Mouse (Mus musculus): Measurements from ENCODE around the gene Ttll8.

The Ttll8 gene

DNA sequence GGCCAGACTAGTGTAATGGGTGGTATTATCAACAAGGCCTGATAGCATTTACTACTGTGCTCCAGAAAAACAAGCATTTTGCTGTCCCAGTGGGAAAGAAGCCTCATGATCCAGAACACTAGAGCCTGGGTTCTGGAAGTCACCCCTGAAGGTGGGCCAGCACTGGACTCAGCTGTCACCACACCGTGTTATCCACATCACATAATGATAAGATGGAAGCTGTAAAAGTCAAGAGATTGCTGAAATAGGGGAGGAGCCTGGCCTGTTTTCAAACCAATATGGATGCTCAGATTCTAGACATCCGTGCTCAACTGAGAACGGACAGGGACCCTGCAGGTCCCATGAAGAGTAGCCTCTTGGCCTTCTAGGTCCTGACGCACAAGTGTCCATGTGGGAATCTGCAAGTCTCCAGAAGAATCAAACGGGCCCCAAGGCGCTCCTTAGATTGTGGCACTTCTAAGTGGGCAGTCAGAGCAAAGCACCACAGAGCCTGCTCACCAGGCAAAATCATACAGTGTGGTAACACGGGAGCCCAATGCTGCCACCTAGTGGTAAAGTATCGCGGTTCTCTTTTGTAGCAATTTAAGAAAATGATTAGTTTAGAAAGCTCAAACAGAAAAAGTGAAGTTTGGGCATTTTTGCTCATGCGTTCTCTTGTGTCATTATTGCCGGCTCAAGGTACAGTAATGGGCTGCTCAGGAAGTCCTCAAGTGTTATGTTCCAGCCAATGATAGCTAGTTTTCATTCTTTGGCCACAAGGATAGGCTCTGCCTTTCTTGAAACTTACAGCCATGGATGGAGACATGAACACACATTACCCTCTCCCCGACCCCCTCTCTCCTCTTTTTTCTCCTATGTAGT, 32.9 kb downstream of the Ttll8 start:
- DNase-seq (ENCODE audit: low spot score), result peak; percentile 19

DNA sequence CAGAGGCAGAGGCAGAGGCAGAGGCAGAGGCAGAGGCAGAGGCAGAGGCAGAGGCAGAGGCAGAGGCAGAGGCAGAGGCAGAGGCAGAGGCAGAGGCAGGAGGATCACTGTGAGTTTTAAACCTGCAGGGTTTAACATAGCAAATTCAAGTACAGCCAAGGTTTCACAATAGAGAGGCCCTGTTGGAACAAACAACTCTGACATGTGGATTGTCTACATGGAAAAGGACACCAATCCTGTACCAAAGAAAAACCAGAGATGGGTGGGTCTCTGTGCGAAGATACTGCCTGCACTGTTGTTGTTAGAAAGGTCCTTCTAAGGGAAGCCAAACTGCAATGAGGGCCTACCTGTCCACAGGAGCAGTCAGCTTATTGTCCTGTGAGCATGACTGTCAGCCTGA, 34.2 kb downstream of the Ttll8 start:
- DNase-seq (ENCODE audit: low spot score), result no peak

DNA sequence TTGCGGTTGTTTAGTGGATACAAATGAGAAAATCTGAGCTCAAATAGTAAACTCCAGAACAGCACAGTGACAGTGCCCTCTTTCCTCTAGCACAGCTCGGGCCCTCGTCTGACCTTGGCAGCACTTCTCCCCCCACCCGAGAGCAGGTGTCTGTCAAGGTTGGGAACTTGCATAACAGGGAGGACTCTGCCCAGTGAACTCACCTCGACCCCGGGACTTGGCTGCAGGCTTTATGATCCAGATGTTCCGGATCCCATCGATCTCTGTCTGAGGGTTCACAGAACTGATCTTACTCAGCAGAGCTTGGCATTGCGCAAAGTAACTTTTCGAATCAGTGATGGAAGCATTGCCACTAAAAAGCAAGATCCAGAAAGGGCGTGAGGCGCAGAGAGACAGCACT, 34.9 kb downstream of the Ttll8 start:
- DNase-seq (ENCODE audit: low spot score), result no peak

DNA sequence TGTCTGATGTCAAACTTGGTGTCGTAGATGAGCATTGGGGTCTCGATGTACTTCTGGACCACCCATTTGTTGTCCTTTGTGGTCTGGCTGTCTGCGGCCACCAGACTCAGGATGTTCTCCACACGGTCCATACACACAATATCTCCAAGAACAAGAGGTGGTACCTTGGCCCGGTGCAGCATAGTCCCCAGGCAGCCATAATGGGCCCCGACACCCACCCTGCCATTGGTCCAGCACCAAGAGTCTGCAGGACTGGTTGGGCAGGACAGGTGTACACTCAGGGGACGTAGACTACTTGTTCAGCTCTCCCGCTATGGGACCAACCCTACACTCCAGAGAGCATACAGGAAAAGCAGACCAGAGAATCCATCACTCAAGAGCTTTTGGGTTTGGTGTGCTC, 37.1 kb downstream of the Ttll8 start:
- no peak for DNase-seq (ENCODE audit: low spot score)

DNA sequence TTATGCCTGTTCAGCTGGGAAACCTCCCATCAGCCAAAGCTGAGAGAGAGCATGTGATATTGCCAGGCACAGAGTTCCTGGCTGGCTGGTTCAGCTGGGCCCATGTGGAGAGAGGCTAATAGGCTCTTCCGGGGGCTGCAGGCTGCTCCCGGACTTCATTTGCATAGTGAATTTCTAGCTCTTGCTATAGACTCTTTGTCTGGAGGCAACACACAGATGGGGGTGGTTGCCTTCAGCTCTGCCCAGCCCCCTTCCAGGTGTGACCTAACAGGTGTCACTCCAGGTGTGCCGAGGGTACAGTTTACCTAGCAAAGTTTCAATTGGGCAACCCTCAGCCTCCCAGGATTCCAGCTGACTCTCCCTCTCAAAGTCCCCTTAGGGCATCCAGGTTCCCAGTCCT, 37.9 kb downstream of the Ttll8 start:
- no peak for DNase-seq (ENCODE audit: low spot score)

DNA sequence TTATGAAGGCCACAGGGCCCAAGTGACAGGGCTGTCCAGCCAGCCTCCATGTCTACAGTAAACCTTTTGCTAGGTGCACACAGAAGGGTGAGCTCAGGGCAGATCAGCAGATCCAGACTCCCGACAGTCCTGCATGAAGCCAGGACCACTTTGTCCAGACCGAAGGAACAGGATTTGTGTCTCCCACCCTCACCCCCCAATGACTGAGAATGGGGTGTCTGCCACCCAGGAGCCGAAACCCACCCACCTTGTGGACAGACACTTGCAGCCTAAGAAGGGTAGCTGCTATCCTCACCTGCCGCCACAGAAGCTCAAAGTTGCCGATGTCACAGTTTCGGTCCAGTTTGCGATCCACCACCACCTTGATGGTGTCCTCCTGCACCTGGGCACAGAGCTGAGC, 39.2 kb downstream of the Ttll8 start:
- no peak for DNase-seq (ENCODE audit: low spot score)

DNA sequence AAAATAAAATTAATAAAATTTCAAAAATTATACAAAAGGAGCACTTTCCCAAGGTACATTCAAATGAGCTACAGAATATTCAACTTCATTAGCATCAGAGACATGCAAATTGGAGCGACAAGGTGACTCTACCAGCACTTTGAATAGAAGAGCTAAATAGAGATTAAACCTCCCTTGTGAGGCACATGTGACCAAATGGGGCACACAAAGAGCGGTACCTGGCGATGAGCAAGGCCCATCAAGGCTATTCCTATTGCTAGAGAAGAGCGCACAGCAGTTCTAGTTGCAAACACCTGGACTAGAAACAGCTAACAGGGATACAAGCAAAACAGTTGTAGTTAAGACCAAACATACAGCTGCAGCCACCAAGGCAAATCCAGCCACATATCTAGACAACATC, 47.9 kb downstream of the Ttll8 start:
- no peak for DNase-seq (ENCODE audit: low spot score)

DNA sequence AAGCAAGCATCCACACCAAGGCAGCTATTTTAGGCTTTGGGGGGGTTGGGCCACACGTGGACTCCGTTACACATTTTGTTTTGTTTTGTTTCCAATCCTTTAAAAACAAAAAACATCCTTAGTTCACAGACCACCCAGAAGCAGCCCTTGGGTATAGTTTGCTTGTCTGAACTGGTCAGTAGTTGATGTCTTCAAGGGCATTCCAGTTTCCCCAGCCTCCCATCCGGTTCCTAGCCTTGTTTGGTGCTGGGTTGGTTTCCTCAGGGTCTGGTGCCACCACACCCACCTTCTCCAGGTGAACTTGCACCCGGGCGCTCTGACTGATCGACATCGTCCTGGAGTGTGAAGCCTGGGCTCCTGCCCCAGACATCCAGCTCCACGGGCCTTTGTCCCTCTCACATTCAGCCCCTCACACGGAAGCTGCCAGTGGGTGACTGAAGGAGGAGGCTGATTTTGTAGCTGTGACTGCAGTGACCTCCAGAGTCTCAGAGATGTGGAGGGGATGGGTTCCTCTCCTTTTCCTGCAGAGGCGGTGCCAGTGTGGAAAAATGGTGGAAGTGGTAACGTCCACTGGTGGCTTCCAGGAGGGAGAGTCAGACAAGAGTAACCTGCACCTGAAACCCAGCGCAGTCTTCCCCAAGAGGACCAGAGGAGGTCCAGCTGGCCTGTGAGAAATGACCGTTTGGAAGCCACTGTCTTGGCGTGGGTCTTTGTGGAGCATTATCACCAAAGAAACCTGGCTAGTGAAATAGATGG, 50.0 kb downstream of the Ttll8 start:
- DNase-seq (ENCODE audit: low spot score), result no peak

- DNase-seq (ENCODE audit: low spot score), result no peak
These were observed 51.1 kb downstream of the Ttll8 start for GRCm38 (mm10) chr15:88903086-88903485.

- DNase-seq (ENCODE audit: low spot score), result no peak
These were observed 51.9 kb downstream of the Ttll8 start for GRCm38 (mm10) chr15:88902200-88902875.

DNA sequence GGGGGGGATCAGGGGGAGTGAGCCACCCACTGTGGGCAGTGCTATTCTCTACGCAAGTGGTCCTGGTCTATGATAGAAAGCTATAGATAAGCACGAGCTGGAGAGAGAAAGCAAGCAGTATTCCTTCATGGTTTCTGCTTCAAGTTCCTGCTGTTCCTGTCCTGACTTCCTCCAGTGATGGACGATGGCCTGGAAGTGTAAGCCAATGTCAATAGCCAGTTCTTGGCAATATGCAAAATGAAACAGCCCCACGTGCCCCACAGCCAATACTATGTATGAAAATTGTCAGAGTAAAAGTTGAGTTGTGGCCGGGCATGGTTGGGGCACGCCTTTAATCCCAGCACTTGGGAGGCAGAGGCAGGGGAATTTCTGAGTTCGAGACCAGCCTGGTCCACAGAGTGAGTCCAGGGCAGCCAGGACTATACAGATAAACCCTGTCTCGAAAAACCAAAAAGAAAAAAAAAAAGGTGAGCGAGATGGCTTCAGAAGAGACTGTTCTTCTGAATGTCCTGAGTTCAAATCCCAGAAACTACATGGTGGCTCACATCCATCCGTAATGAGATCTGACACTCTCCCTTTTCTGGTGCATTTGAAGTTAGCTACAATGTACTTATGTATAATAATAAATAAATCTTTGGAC, 57.8 kb downstream of the Ttll8 start:
- DNase-seq (ENCODE audit: low spot score), result no peak

DNA sequence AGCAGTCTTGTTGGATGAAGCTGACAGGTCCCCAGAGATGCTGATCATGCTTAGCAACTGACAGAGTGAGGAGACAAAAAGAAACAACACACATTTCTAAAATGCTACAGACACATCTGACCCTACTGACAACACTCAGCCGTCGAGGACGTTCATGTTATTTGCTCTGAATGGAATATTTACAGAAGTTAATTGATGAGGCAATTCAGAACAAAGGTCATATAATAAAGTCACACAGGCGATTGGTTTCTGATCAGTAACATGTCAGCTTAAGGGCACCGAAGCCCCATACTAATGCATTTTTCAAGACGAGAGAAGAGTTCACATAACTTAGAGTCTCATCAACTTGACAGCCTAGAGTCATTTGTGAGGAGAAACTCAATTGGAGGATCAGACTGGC, 58.3 kb downstream of the Ttll8 start:
- DNase-seq (ENCODE audit: low spot score), result no peak

GRCm38 (mm10) chr15:88895119-88895518, 59.1 kb downstream of the Ttll8 start:
- no peak for DNase-seq (ENCODE audit: low spot score)

- no peak for DNase-seq (ENCODE audit: low spot score)
These were observed 61.3 kb downstream of the Ttll8 start for GRCm38 (mm10) chr15:88892876-88893275.

DNA sequence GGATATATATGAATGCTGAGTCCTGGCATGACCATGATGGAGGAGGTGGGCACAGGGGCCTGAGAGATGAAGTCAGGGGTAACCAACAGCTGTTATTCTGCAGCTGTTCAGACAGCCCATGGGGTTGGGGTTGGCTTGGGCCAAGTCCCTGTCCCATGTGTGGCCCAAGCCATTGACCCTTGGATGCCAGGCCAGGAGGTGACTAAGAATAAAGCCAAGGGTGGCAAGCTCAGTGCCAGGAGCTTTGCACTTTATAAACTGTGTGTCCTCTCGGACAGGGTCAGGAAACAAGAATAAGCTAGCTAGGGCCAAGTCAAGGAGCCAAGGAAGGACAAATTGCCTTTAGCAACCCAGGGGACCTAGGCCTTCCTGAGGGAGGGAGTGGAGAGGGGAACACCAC, 62.0 kb downstream of the Ttll8 start:
- no peak for DNase-seq (ENCODE audit: low spot score)

DNA sequence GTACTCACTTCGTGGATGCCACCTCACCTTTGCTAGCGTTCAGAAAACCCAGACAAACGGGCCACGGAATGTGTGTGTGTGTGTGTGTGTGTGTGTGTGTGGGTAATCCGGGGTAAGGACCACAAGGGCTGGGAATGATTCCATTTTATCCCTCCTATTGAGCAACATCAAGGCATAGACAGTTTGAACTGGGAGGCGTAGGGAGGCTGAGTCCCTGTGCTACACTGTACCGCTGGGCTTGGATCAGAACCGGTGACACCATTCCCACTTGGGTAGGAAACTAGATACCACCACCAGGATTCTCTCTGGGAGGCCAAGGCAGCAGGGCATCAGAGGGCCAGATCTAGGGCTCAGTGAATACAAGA, 62.6 kb downstream of the Ttll8 start:
- no peak for DNase-seq (ENCODE audit: low spot score)

DNA sequence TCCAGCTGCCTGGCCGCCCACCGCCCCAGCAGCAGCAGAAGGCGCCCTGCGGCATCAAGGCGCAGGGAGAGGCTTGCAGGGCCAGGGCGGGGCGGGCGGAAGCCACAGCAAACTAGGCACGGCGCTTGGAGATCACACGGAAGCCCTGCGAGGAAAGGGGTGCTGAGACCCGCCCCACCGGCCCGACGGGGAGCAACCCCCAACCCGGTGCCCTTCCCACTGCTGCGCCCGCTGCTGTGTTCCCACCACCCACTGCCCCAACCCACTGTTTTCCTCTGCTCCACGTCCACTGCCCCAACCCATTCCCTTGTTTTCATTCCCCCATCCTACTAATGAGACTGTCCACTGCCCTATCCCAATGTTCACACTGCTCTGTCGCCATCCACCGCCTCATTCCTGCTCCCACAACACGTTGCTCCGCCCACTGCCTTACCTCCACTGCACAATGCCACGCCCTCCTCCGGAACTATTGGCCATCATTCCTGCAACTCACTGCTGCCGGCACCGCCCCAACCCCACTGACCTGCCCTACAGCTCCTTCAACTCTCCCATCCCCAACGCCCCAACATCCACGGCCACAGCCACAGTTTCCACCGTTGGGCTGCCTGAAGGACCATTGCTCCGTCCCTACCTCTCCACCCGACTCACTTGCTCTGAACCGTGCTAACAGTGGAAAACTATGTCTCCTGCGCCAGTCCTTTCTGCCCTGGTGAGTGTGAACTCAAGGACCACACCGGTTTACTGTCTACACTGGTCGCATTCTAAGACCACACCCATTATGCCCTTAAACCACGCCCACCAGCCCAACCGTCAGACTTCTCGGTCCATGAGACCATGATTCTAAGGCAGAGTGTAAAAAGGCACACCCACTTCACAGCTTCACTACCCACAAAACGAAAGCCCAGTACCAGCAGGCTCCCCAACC, 63.2 kb downstream of the Ttll8 start:
- peak; percentile 33 for DNase-seq (ENCODE audit: low spot score)

DNA sequence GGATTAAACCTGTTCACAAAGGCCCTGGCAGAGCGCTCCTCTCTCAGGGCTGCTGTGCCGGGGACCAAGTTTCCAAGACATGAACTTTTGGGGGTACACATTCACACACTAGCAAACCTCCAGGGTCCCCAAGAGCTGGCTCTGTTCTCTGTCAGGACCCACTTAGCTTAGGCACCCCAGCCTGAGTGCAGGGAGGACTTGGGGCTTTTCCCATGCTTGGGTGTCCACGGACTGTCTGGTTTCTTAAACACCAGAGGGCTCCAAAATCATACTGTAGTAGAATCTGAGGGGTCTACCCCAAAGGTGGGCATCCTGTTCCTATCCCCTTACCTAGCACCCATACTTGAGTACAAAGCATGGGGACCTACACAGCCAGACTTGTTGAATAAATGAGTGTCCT, 64.2 kb downstream of the Ttll8 start:
- no peak for DNase-seq (ENCODE audit: low spot score)

DNA sequence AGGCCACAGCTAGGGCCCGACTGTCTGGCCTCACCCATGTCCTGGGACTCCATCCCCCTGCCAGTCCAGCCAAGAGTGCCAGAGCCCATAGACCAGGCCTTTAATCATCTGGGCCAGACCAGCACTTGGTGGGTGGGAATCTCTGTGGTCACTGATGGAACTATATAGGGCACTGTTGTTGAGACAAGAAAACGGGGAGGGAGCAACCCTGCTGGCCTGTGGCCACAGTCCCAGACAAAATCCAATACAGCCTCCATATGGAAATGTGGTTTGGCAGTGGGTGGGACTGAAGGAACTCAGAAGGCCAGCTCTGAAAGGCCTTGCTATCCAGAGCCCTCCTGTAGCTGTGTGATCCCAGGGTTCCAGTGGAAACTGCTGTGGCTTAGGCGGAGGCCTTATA, 65.2 kb downstream of the Ttll8 start:
- no peak for DNase-seq (ENCODE audit: low spot score)

DNA sequence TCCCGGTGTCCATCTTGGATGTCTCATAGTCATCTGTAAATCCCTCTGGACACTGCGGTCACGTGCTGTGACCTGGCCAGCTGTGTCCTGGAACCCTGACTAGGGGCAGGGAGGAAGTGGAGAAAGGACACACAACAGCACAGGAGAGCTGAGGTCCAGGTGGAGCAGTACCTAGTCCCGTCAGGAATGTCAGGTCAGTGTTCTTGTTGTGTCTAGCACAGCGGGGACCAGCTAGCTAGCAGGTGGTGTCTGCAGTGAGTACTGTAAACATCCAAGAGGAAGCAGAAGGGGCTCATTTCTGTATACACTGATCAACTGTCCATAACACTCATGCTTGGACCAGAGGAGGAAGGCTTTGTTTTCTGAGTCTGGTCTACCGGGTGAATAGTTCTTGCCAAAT, 68.8 kb downstream of the Ttll8 start:
- DNase-seq (ENCODE audit: low spot score), result no peak

GRCm38 (mm10) chr15:88883342-88883741, 70.9 kb downstream of the Ttll8 start:
- no peak for DNase-seq (ENCODE audit: low spot score)
